Mouse (Mus musculus): ENCODE measurements around the gene Chl1. TPM values are rescaled to one million over a fixed set of nuclear protein-coding genes. Genes with fewer than 3 reads are reported as not detected.

Gene Chl1
- polyA plus RNA-seq, 1 experiment from 2014 or later, result 3.1 TPM

- TF ChIP-seq CTCF (IDR thresholded peaks at IDR 0.05; ENCODE audit: low read depth), result no peak
- no peak overlapping the region for H3K4me3 ChIP-seq (ENCODE audit: low read depth, low read length)
- H3K4me1 ChIP-seq (replicated peaks; ENCODE audit: control insufficient read depth, insufficient read depth, low read length), result no peaks in the 10 kb centered on the region
- 88% methylated on average over 1 of the region's 1 CpGs for WGBS
- no peak overlapping the region for H3K9ac ChIP-seq (ENCODE audit: low read depth, low read length)
- no peak for ATAC-seq
- H3K4me2 ChIP-seq (replicated peaks; ENCODE audit: low read depth), result no peak overlapping the region
- no peaks in the 10 kb centered on the region for H3K9me3 ChIP-seq (ENCODE audit: control insufficient read depth)
- H3K27me3 ChIP-seq (replicated peaks; ENCODE audit: control insufficient read depth, insufficient read depth, low read length), result no peaks in the 10 kb centered on the region
- H3K27ac ChIP-seq (ENCODE audit: low read depth, low read length), result no peak overlapping the region
- H3K36me3 ChIP-seq (ENCODE audit: control insufficient read depth, insufficient read depth), result no peaks in the 10 kb centered on the region
These were observed 284.9 kb downstream of the Chl1 start for GRCm38 (mm10) chr6:103795241-103795640.

Measured in intestine, postnatal 0 days (tissue).